Mouse (Mus musculus) liver, postnatal 0 days (tissue): ENCODE measurements around the gene Tmem120a.

Experiments used
- CTCF ChIP-seq: sonication (generic); IDR thresholded peaks from 2 replicates; pipeline ENCODE4 v1.5.1; 2016; ENCODE audit warnings: antibody characterized with exemption, low read depth
- EP300 ChIP-seq: IDR thresholded peaks from 2 replicates; pipeline ENCODE4 v1.6.1; 2016; ENCODE audit warnings: antibody characterized with exemption, low read depth, mild to moderate bottlenecking

DNA sequence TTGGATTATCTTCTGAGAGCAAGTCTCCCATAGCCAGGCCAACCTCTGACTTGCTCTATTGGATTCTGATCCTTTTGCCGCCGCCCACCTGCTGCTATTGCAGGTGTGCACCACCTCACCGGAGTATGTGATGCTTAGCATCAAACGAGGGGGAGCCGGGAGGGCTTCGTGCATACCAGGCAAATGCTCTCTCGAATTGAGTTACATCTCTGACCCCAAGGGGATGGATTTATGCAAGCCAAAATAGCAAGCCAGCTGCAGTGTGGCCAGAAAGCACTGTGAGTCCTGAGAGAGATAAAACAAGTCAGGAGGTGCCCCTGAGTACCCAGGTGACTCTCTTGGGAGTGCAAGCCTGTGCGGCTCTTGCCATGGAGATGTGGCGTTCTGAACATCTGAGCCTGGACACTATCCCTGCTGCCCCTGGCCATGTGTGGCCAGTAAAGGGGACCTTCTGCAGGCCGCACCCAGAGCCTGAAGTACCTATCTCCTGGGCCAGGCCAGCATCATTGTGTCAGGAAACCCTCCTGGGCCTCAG, 24.6 kb downstream of the Tmem120a start:
- TF ChIP-seq CTCF, result no peak
- no peak for TF ChIP-seq EP300
